Mouse (Mus musculus): Measurements from ENCODE around the gene Elmo1. TPM values are rescaled to one million over a fixed set of nuclear protein-coding genes. Genes with fewer than 3 reads are reported as not detected.

Elmo1 gene
- polyA plus RNA-seq, 1 experiment from 2014 or later = 12.3 TPM

DNA sequence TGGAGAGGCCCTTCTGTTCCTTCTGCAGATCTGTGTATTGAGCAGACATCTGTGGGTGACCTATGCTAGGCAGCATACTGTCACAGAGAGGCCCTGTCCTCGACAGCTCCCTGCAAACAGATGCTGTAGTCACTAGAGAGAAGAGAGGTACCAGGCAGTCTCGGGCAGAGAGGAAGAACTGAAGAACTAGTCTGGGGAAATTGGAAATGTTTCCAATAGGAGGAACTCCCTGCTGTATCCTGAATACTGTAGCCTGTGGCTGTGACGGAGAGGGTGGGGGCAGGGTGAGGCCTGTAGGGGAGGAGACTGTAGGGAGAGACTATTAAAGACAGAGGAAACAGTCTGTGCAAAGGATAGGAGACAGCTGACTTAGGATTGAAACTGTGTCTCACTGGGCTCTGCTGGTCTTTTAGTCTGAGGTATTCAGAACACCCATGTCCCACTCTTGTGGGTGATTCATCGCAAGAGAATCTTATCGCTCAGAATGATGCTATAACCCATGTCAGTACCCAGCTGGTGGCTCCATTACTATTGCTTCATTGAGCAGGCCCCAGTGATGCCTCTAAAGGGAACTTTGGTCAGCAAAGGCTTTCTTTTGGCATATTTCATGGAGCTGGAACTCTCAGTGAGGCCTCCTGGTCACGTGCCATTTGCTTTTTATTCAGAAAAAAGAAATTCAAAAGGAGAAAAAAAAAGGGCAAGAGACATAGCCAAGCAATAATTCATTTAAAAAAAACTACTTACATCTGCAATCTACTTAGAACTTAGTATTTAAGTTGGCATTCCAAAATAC lies 43.4 kb downstream of the Elmo1 start:
- 65% methylated on average over 6 of the region's 6 CpGs for WGBS
- Histone ChIP-seq H3K4me3 (ENCODE audit: low read depth, low read length) (no peak overlapping the region), H3K4me1 (replicated peaks; ENCODE audit: control insufficient read depth, insufficient read depth, low read length) (no peaks in the 10 kb centered on the region), H3K27me3 (ENCODE audit: control insufficient read depth, insufficient read depth, low read length) (no peaks in the 10 kb centered on the region), H3K4me2 (ENCODE audit: low read depth, low read length, severe bottlenecking) (no peak overlapping the region), H3K27ac (ENCODE audit: low read depth, low read length) (no peak overlapping the region), H3K9ac (ENCODE audit: low read length) (no peak overlapping the region), H3K9me3 (ENCODE audit: control insufficient read depth, low read length) (no peaks in the 10 kb centered on the region), H3K36me3 (ENCODE audit: control insufficient read depth, insufficient read depth, low read length) (no peaks in the 10 kb centered on the region)
- DNase-seq (ENCODE audit: low spot score) = no peak
- 0 out of 2 replicates have a peak, but pooled peaks have one; percentile 39 for ATAC-seq (replicated peaks; ENCODE audit: low FRiP score)

DNA sequence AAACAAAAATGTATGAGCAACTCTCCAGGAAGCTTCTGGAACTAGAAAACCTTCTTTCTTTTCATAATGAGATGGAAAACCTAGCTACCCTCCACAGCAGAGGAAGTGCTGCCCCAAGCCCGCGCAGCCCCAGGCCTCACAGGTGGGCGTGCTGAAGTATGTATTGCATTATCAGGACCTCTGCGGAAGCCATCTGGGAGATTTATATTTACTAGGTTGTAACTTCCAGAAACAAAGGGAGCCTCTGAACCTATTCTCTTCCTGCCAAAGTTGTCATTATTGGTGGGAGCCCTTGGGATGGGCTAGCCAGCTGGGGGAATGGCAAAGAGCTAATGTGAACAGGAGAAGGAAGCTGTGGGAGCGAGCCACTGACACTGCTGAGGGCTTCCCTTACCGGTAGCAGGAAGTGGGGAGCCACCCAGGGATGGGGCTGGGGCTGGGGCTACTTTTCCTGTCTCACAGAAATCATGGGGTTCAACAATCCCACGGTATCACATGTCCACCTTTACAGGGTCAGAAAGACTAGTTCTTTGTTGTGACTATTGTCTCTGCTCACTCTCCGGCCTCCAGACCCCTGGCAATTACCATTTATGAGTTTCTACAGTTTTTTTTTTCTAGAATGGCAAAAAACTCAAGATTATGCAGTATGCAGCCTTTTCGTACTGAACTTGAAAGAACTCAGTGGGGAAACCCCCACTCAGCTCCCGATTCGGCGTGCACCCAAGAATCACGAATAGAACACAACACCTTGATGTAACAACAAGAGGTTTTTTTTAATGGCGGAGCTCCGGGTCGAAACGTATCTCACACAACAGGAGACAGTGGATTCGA lies 44.2 kb downstream of the Elmo1 start:
- Histone ChIP-seq H3K4me3 (ENCODE audit: low read depth, low read length) (no peak overlapping the region), H3K27me3 (ENCODE audit: control insufficient read depth, insufficient read depth, low read length) (no peaks in the 10 kb centered on the region), H3K27ac (ENCODE audit: low read depth, low read length) (no peak overlapping the region), H3K9me3 (ENCODE audit: control insufficient read depth, low read length) (no peaks in the 10 kb centered on the region), H3K4me1 (replicated peaks; ENCODE audit: control insufficient read depth, insufficient read depth, low read length) (no peaks in the 10 kb centered on the region), H3K9ac (ENCODE audit: low read length) (no peak overlapping the region), H3K36me3 (ENCODE audit: control insufficient read depth, insufficient read depth, low read length) (no peaks in the 10 kb centered on the region), H3K4me2 (ENCODE audit: low read depth, low read length, severe bottlenecking) (no peak overlapping the region)
- no peak for ATAC-seq (replicated peaks; ENCODE audit: low FRiP score)
- WGBS = 89% methylated on average over 18 of the region's 18 CpGs
- DNase-seq (ENCODE audit: low spot score) = no peak

DNA sequence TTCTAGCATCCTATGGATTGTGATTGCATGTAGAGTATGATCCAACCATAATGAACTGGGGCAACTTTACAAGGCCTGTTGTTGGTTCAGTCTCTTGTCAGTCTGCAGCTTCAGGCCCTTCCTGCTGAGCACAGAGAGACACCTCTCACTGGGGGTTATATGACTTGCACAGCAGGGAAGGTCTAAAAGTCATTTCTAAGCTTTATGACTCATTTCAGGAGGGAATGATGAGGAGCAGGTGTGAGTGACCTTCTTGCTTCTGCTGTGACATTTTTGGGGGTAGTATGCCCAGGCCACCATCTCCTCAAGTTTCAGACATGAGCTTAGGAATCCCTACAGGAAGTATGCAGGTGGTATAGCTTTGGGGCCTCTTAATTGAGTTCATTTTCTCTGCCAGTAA lies 46.4 kb downstream of the Elmo1 start:
- no peak overlapping the region for H3K9ac ChIP-seq (ENCODE audit: low read length)
- DNase-seq (ENCODE audit: low spot score) (no peak), ATAC-seq (replicated peaks; ENCODE audit: low FRiP score) (no peak)

DNA sequence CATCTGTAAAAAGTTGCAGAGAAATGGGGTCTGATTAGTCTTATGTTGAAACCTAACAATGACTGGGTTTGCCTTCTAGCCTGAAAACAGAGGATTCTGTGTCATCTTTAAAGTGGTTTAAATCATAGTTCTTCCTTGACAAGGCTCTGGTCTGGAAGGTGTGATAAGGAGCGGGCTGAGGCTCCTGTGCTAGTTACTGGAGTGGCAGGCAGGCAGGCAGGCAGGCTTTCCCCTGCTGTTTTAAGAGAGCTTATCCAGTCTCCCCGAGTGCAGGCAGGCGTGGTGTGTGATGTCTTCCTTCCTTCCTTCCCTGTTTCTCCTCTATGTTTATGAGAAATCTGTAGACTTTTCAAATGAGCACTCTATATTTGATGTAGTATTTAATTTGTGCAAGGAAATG lies 48.1 kb downstream of the Elmo1 start:
- Histone ChIP-seq H3K27ac (ENCODE audit: low read depth, low read length) (no peak overlapping the region), H3K4me2 (ENCODE audit: low read depth, low read length, severe bottlenecking) (no peak overlapping the region), H3K9ac (ENCODE audit: low read length) (no peak overlapping the region), H3K4me3 (ENCODE audit: low read depth, low read length) (no peak overlapping the region), H3K4me1 (replicated peaks; ENCODE audit: control insufficient read depth, insufficient read depth, low read length) (no peaks in the 10 kb centered on the region), H3K27me3 (ENCODE audit: control insufficient read depth, insufficient read depth, low read length) (no peaks in the 10 kb centered on the region), H3K9me3 (ENCODE audit: control insufficient read depth, low read length) (no peaks in the 10 kb centered on the region), H3K36me3 (ENCODE audit: control insufficient read depth, insufficient read depth, low read length) (no peaks in the 10 kb centered on the region)
- no peak for ATAC-seq (replicated peaks; ENCODE audit: low FRiP score)
- 48% methylated on average over 3 of the region's 3 CpGs for WGBS
- no peak for DNase-seq (ENCODE audit: low spot score)

More for the DNA sequence above, 46.4 kb downstream of the Elmo1 start:
- Histone ChIP-seq H3K9me3 (ENCODE audit: control insufficient read depth, low read length) (no peaks in the 10 kb centered on the region), H3K4me3 (ENCODE audit: low read depth, low read length) (no peak overlapping the region), H3K4me2 (ENCODE audit: low read depth, low read length, severe bottlenecking) (no peak overlapping the region), H3K27ac (ENCODE audit: low read depth, low read length) (no peak overlapping the region), H3K27me3 (ENCODE audit: control insufficient read depth, insufficient read depth, low read length) (no peaks in the 10 kb centered on the region), H3K4me1 (replicated peaks; ENCODE audit: control insufficient read depth, insufficient read depth, low read length) (no peaks in the 10 kb centered on the region), H3K36me3 (ENCODE audit: control insufficient read depth, insufficient read depth, low read length) (no peaks in the 10 kb centered on the region)

DNA sequence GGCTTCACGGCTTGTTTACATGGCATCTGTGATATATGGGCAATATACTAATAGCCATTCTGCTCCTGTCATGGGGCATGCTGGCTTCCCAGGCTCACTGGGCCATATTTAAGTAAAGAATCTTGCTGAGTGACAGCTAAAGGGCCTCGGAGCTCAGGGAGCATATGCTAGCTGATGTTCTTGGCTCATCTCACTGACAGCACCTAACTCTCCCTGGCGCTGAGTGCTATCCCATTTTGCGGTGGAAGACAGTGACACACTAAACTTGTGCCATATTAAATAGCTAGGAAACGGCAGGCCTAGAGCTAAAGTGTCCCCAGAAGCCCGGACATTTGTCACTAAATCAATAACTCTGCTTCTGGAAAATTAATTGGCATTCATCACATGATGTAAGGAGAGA lies 48.7 kb downstream of the Elmo1 start:
- no peaks in the 10 kb centered on the region for H3K36me3 ChIP-seq (ENCODE audit: control insufficient read depth, insufficient read depth, low read length)
- H3K4me1 ChIP-seq (replicated peaks; ENCODE audit: control insufficient read depth, insufficient read depth, low read length) = no peaks in the 10 kb centered on the region
- no peak overlapping the region for H3K4me2 ChIP-seq (ENCODE audit: low read depth, low read length, severe bottlenecking)
- no peak overlapping the region for H3K4me3 ChIP-seq (ENCODE audit: low read depth, low read length)
- no peak overlapping the region for H3K27ac ChIP-seq (ENCODE audit: low read depth, low read length)
- no peak overlapping the region for H3K9ac ChIP-seq (ENCODE audit: low read length)
- no peak for DNase-seq (ENCODE audit: low spot score)
- no peaks in the 10 kb centered on the region for H3K9me3 ChIP-seq (ENCODE audit: control insufficient read depth, low read length)
- 83% methylated on average over 6 of the region's 6 CpGs for WGBS
- ATAC-seq (replicated peaks; ENCODE audit: low FRiP score) = no peak
- no peaks in the 10 kb centered on the region for H3K27me3 ChIP-seq (ENCODE audit: control insufficient read depth, insufficient read depth, low read length)

DNA sequence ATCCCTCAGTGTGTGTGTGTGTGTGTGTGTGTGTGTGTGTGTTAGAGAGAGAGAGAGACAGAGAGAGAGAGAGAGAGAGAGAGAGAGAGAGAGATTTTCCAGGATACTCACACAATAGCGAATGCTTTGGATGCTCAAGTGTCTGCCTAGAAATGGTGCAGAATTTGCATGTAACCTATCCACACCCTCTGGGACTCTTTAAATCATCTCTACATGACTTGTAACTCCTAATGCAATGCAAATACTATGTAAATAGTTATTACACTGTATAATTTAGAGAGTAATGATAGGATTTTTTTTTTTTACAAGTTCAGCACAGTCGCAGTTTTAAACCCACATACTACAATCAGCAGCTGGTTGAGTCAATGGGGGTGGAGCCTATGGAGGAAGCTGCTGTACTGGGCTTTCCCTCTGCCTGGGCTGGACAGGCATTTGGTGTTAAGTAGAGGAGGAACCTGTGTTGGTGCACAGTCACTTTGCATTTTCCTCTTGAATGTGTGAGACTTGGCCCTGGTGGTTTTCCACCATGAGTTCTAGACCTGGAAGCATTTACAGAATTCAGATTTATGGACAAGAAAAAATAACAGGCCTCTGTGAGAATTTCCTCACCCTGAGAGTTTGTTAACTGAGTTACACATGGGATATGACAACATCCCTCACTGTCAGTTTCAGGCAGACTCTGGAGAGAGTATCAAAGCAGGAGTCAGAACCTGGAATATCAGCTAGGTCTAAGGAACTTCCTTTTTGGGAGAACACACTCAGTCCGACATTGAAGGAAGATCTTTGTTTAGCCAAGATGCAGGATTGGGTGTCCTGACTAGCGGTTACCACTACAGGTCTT lies 49.6 kb downstream of the Elmo1 start:
- ATAC-seq (replicated peaks; ENCODE audit: low FRiP score) (no peak), DNase-seq (ENCODE audit: low spot score) (no peak)
- Histone ChIP-seq H3K4me3 (ENCODE audit: low read depth, low read length) (no peak overlapping the region), H3K36me3 (ENCODE audit: control insufficient read depth, insufficient read depth, low read length) (no peaks in the 10 kb centered on the region), H3K27ac (ENCODE audit: low read depth, low read length) (no peak overlapping the region), H3K4me2 (ENCODE audit: low read depth, low read length, severe bottlenecking) (no peak overlapping the region), H3K9ac (ENCODE audit: low read length) (no peak overlapping the region), H3K9me3 (ENCODE audit: control insufficient read depth, low read length) (no peaks in the 10 kb centered on the region), H3K27me3 (ENCODE audit: control insufficient read depth, insufficient read depth, low read length) (no peaks in the 10 kb centered on the region), H3K4me1 (replicated peaks; ENCODE audit: control insufficient read depth, insufficient read depth, low read length) (no peaks in the 10 kb centered on the region)
- 73% methylated on average over 4 of the region's 4 CpGs for WGBS

DNA sequence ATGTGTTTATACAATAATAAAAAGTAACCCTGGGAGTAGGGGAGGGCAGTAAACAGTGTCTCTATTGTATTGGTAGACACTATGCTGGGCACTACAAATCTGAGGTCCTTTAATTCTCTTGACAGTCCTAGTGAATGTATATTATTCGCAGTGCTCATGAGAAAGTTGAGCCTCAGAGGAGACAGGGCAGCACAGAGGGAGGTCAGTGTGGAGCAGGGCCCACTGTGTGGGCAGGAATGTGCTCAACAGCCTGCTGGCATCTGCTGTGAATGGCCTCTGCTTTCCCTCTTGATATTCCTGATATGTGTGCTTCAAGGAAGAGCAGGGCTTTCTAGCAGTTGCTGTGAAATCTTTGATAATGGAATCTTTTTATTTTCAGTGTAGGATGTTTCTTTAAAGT lies 52.2 kb downstream of the Elmo1 start:
- Histone ChIP-seq H3K4me3 (ENCODE audit: low read depth, low read length) (no peak overlapping the region), H3K4me2 (ENCODE audit: low read depth, low read length, severe bottlenecking) (no peak overlapping the region), H3K36me3 (ENCODE audit: control insufficient read depth, insufficient read depth, low read length) (no peaks in the 10 kb centered on the region), H3K4me1 (replicated peaks; ENCODE audit: control insufficient read depth, insufficient read depth, low read length) (no peaks in the 10 kb centered on the region), H3K27me3 (ENCODE audit: control insufficient read depth, insufficient read depth, low read length) (no peaks in the 10 kb centered on the region), H3K27ac (ENCODE audit: low read depth, low read length) (no peak overlapping the region), H3K9ac (ENCODE audit: low read length) (no peak overlapping the region), H3K9me3 (ENCODE audit: control insufficient read depth, low read length) (no peaks in the 10 kb centered on the region)
- WGBS = 50% methylated on average over 1 of the region's 1 CpGs
- DNase-seq (ENCODE audit: low spot score) = no peak
- no peak for ATAC-seq (replicated peaks; ENCODE audit: low FRiP score)

DNA sequence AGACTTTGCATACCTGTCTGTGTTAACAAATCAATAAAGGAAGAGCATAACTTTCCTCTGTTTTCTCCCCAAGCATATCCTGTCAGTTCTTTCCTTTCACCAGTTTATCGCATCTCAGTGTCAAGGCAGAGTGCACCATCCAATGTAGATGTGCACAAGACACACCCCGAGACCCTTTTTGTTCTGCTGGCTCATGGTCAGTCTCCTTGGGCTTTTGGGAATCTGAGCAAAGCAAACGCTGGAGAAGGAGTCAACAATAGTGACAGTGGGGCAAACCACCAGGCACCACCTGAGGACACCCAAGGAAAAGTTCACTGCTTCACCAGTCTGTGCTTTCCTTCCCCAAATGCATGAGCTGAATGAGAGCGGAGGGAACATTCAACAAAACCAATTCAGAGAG lies 56.5 kb downstream of the Elmo1 start:
- Histone ChIP-seq H3K36me3 (ENCODE audit: control insufficient read depth, insufficient read depth, low read length) (no peaks in the 10 kb centered on the region), H3K27ac (ENCODE audit: low read depth, low read length) (no peak overlapping the region), H3K27me3 (ENCODE audit: control insufficient read depth, insufficient read depth, low read length) (no peaks in the 10 kb centered on the region), H3K4me2 (ENCODE audit: low read depth, low read length, severe bottlenecking) (no peak overlapping the region), H3K9ac (ENCODE audit: low read length) (no peak overlapping the region), H3K4me1 (replicated peaks; ENCODE audit: control insufficient read depth, insufficient read depth, low read length) (no peaks in the 10 kb centered on the region), H3K9me3 (ENCODE audit: control insufficient read depth, low read length) (no peaks in the 10 kb centered on the region), H3K4me3 (ENCODE audit: low read depth, low read length) (no peak overlapping the region)
- DNase-seq (ENCODE audit: low spot score) (no peak), ATAC-seq (replicated peaks; ENCODE audit: low FRiP score) (no peak)
- WGBS = 94% methylated on average over 4 of the region's 4 CpGs
